Mouse (Mus musculus): ENCODE measurements around the gene Gm21294.
"Not testable (repeated sequence)": the region's sequence is repeated elsewhere in the genome, so short reads cannot be mapped to it uniquely, and the experiment has no call there.

Gene Gm21294

DNA sequence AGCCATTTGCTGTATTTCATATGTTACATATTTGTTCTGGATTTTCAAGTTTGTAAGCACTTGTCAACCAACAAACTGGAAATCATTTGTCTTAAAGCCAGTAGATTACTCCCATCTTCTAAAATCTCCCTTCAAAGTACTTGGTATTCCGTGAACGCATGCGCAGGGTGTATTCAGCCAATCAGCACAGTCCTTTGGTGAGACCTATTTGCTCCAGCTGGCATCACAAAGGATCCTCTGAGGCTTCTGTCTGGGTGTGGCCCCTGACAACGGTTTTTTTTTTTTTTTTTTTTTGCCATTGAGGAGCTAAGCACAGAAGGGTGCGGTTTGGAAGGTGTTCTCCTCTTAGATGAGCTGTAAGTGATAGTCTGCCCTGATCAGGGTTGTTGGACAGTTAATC, at the start of gene Gm21294:
TSS of gene Gm21294 (plus strand) at position 301 of the 400 bp plus-strand sequence.
- DNase-seq (ENCODE audit: low read depth, low spot score) = not testable (repeated sequence)

GRCm38 (mm10) chrY:89126246-89126645, 73.6 kb downstream of the Gm21294 start:
- not testable (repeated sequence) for DNase-seq (ENCODE audit: low read depth, low spot score)

Data from R1 (cell line).